Mouse (Mus musculus) G1E (cell line): ENCODE measurements around the gene Rprd1b. TPM values are rescaled to one million over a fixed set of nuclear protein-coding genes. Genes with fewer than 3 reads are reported as not detected.

ENCODE experiments used
- ATAC-seq: 2 replicates; pipeline ENCODE4 v1.8.0; 2016; ENCODE audit warnings: mild to moderate bottlenecking; ENCODE audit not compliant: insufficient number of reproducible peaks, poor library complexity, low FRiP score, severe bottlenecking; ENCODE audit errors: extremely low read depth
- DNase-seq: peaks from one replicate; pipeline ENCODE4 v3.0.0; 2012; ENCODE audit warnings: low spot score
- H3K27me3 ChIP-seq: 2 replicates; pipeline ENCODE4 v1.6.1; 2012; ENCODE audit warnings: mild to moderate bottlenecking, low read length, inconsistent platforms; ENCODE audit not compliant: insufficient read depth
- H3K36me3 ChIP-seq: replicated peaks from 2 replicates; pipeline ENCODE3; 2012; ENCODE audit warnings: mild to moderate bottlenecking, inconsistent platforms
- H3K4me1 ChIP-seq: 2 replicates; pipeline ENCODE4 v1.6.1; 2012; ENCODE audit warnings: low read depth, low read length, inconsistent platforms, mixed read lengths; ENCODE audit not compliant: insufficient read depth
- H3K4me3 ChIP-seq: 2 replicates; pipeline ENCODE4 v1.5.1; 2012; ENCODE audit warnings: low read depth, mild to moderate bottlenecking, inconsistent platforms, low read length, moderate library complexity, mixed read lengths
- H3K9me3 ChIP-seq: replicated peaks from 2 replicates; pipeline ENCODE4 v1.6.1; 2012; ENCODE audit warnings: inconsistent platforms
- CTCF ChIP-seq: IDR thresholded peaks from 2 replicates; pipeline ENCODE4 v1.5.1; 2012; ENCODE audit warnings: low read depth, low read length, inconsistent platforms, mixed read lengths
- GATA1 ChIP-seq: IDR thresholded peaks from 2 replicates; pipeline ENCODE4 v1.6.1; 2012; ENCODE audit warnings: borderline replicate concordance, low read length, inconsistent platforms, mixed read lengths
- GATA2 ChIP-seq: IDR thresholded peaks from 2 replicates; pipeline ENCODE4 v1.6.1; 2012; ENCODE audit warnings: low read depth, low read length, inconsistent platforms, borderline replicate concordance
- POLR2AphosphoS5 ChIP-seq: IDR thresholded peaks from 2 replicates; pipeline ENCODE4 v1.6.1; 2012; ENCODE audit warnings: low read depth, low read length, inconsistent platforms; ENCODE audit not compliant: insufficient replicate concordance
- TAL1 ChIP-seq: conservative IDR thresholded peaks from 2 replicates; pipeline ENCODE4 v1.6.1; 2012; ENCODE audit warnings: low read depth, low read length, inconsistent platforms, mixed read lengths
- polyA plus RNA-seq: library from polyadenylated mRNA; stranded (reverse); fragments of >175 nt; gene quantifications from 2 replicates; pipeline ENCODE4 v1.2.3, GENCODE M21; 2012
- total RNA-seq, 2 experiments: library from RNA; stranded (forward) in 1 of 2; stranded (reverse) in 1 of 2; fragments of 200-1000 nt in 1 of 2; fragments of >200 nt in 1 of 2; fragmentation: Nextera tagmentation in 1 of 2; gene quantifications; 2 replicates each; pipeline ENCODE4 v1.2.3; 2014 to 2017

Gene Rprd1b
- total and polyA plus RNA-seq, 3 experiments = 28.7 to 37.9 (median 36.2) TPM

GRCm38 (mm10) chr2:157988416-157989190, 39.7 kb upstream of the Rprd1b start:
- no peak overlapping the region for H3K4me3 ChIP-seq
- TF ChIP-seq CTCF (no peak), GATA1 (no peak)
- ATAC-seq (no peak), DNase-seq (no peak)
- peaks cover 3% of the 10 kb centered on the region; the same call in 1 of the 2 replicates for H3K4me1 ChIP-seq
- H3K36me3 ChIP-seq = peaks cover 97% of the 10 kb centered on the region
- no peaks in the 10 kb centered on the region for H3K9me3 ChIP-seq
- H3K27me3 ChIP-seq = no peaks in the 10 kb centered on the region

GRCm38 (mm10) chr2:157989946-157990345, 38.4 kb upstream of the Rprd1b start:
- peaks cover 98% of the 10 kb centered on the region for H3K36me3 ChIP-seq
- no peak for DNase-seq
- H3K27me3 ChIP-seq = no peaks in the 10 kb centered on the region
- H3K4me3 ChIP-seq = no peak overlapping the region
- H3K9me3 ChIP-seq = no peaks in the 10 kb centered on the region
- H3K4me1 ChIP-seq = peaks cover 3% of the 10 kb centered on the region; the same call in 1 of the 2 replicates
- no peak for TF ChIP-seq POLR2AphosphoS5
- TF ChIP-seq GATA2 = no peak
- TF ChIP-seq GATA1 = no peak
- TF ChIP-seq TAL1 = no peak
- no peak for TF ChIP-seq CTCF
- no peak for ATAC-seq

- H3K4me3 ChIP-seq = no peak overlapping the region
- H3K27me3 ChIP-seq = no peaks in the 10 kb centered on the region
- ATAC-seq (no peak), DNase-seq (no peak)
- TF ChIP-seq CTCF = no peak
- TF ChIP-seq TAL1 = no peak
- TF ChIP-seq GATA2 = no peak
- no peak for TF ChIP-seq GATA1
- TF ChIP-seq POLR2AphosphoS5 = no peak
- H3K9me3 ChIP-seq = no peaks in the 10 kb centered on the region
- H3K36me3 ChIP-seq = peaks cover 98% of the 10 kb centered on the region
- peaks cover 3% of the 10 kb centered on the region; the same call in 1 of the 2 replicates for H3K4me1 ChIP-seq
Measured at GRCm38 (mm10) chr2:157991026-157991425, 37.3 kb upstream of the Rprd1b start.

- H3K9me3 ChIP-seq = no peaks in the 10 kb centered on the region
Measured at GRCm38 (mm10) chr2:157992501-157992900, 35.8 kb upstream of the Rprd1b start.

GRCm38 (mm10) chr2:157998817-157999216, 29.5 kb upstream of the Rprd1b start:
- ATAC-seq (no peak), DNase-seq (no peak)
- H3K27me3 ChIP-seq = no peaks in the 10 kb centered on the region
- no peak overlapping the region for H3K4me3 ChIP-seq
- H3K9me3 ChIP-seq = no peaks in the 10 kb centered on the region
- H3K4me1 ChIP-seq = no peaks in the 10 kb centered on the region
- TF ChIP-seq CTCF (no peak), POLR2AphosphoS5 (no peak), GATA1 (no peak), GATA2 (no peak), TAL1 (no peak)
- peaks cover 89% of the 10 kb centered on the region for H3K36me3 ChIP-seq

More at GRCm38 (mm10) chr2:157992501-157992900, 35.8 kb upstream of the Rprd1b start:
- ATAC-seq = no peak
- Histone ChIP-seq H3K27me3 (no peaks in the 10 kb centered on the region), H3K36me3 (peaks cover 98% of the 10 kb centered on the region), H3K4me3 (no peak overlapping the region), H3K4me1 (peaks cover 3% of the 10 kb centered on the region; the same call in 1 of the 2 replicates)
- no peak for DNase-seq
- TF ChIP-seq GATA1 (no peak), TAL1 (no peak), GATA2 (no peak), POLR2AphosphoS5 (no peak), CTCF (no peak)

GRCm38 (mm10) chr2:158004620-158005019, 23.7 kb upstream of the Rprd1b start:
- no peak for ATAC-seq

GRCm38 (mm10) chr2:158005641-158006040, 22.7 kb upstream of the Rprd1b start:
- H3K4me3 ChIP-seq = no peak overlapping the region
- no peaks in the 10 kb centered on the region for H3K9me3 ChIP-seq
- no peak for ATAC-seq
- H3K36me3 ChIP-seq = peaks cover 93% of the 10 kb centered on the region
- no peak for DNase-seq
- no peaks in the 10 kb centered on the region for H3K27me3 ChIP-seq
- TF ChIP-seq TAL1 = no peak
- no peak for TF ChIP-seq CTCF
- TF ChIP-seq POLR2AphosphoS5 = no peak
- no peak for TF ChIP-seq GATA2
- TF ChIP-seq GATA1 = no peak
- no peaks in the 10 kb centered on the region; the same call in 1 of the 2 replicates for H3K4me1 ChIP-seq

More at GRCm38 (mm10) chr2:158004620-158005019, 23.7 kb upstream of the Rprd1b start:
- Histone ChIP-seq H3K27me3 (no peaks in the 10 kb centered on the region), H3K36me3 (peaks cover 92% of the 10 kb centered on the region), H3K9me3 (no peaks in the 10 kb centered on the region), H3K4me1 (no peaks in the 10 kb centered on the region; the same call in 1 of the 2 replicates), H3K4me3 (no peak overlapping the region)
- no peak for TF ChIP-seq GATA2
- no peak for TF ChIP-seq POLR2AphosphoS5
- no peak for TF ChIP-seq CTCF
- no peak for TF ChIP-seq TAL1
- no peak for TF ChIP-seq GATA1
- no peak for DNase-seq
